In the genomic region with DNA sequence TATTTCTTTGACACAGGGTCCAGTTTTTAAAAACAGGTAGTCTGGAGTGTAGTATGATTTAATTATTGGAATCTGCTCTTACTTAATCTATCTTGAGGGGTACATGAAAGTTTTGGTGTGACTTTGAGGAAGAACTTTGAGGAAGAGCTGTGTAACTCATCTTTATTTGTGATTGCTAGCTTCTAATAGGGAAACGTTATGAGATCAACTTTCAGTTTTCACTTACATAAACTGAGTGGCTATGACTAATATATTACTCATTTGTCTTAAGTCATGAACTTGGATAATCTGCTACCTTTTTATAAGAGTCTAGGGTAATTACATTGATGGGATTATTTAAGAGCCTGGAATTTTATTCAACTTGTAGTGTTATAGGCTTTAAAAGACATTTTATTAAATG, we compare ENCODE assay signal across 14 mouse cellular contexts.
"Had no signal": no experiment of that assay in that cellular context is flagged by ENCODE, and none has a peak within 500 bp of the region (broad histone marks: within the 10 kb centered on the region; RNA-seq: fewer than 3 reads in every experiment).

No protein-coding gene starts in this region.

- ATAC-seq: midbrain, embryonic 16.5 days had no signal

- H3K4me2 ChIP-seq: kidney, embryonic 15.5 days; limb, embryonic 12.5 days; midbrain, embryonic 11.5 days; neural tube, embryonic 15.5 days had no signal

- H3K27me3 ChIP-seq: kidney, embryonic 15.5 days; megakaryocyte, embryonic 14.5 days; neural tube, embryonic 15.5 days had no signal

- H3K4me3 ChIP-seq: kidney, embryonic 15.5 days; left cerebral cortex, adult 2 months; limb, embryonic 12.5 days; megakaryocyte, embryonic 14.5 days; neural tube, embryonic 15.5 days had no signal

- H3K27ac ChIP-seq: kidney, embryonic 15.5 days; left cerebral cortex, adult 2 months; limb, embryonic 12.5 days; liver, embryonic 14.5 days; neural tube, embryonic 15.5 days had no signal

- DNase-seq: kidney, adult 18-20 months; kidney, postnatal 36 days; lung, adult 18-20 months; right cerebral cortex, adult 18-20 months; right cerebral cortex, postnatal 25 days; thymus, postnatal 36 days had no signal

- H3K4me1 ChIP-seq: neural tube, embryonic 15.5 days had no signal

- H3K9me3 ChIP-seq: kidney, embryonic 15.5 days; limb, embryonic 12.5 days; megakaryocyte, embryonic 14.5 days; neural tube, embryonic 15.5 days had no signal

- H3K36me3 ChIP-seq: kidney, embryonic 15.5 days; limb, embryonic 12.5 days; neural tube, embryonic 15.5 days had no signal

- H3K9ac ChIP-seq: kidney, embryonic 15.5 days; limb, embryonic 12.5 days; liver, embryonic 14.5 days; neural tube, embryonic 15.5 days had no signal
